ENCODE assay signal across 9 mouse cellular contexts in the genomic region with DNA sequence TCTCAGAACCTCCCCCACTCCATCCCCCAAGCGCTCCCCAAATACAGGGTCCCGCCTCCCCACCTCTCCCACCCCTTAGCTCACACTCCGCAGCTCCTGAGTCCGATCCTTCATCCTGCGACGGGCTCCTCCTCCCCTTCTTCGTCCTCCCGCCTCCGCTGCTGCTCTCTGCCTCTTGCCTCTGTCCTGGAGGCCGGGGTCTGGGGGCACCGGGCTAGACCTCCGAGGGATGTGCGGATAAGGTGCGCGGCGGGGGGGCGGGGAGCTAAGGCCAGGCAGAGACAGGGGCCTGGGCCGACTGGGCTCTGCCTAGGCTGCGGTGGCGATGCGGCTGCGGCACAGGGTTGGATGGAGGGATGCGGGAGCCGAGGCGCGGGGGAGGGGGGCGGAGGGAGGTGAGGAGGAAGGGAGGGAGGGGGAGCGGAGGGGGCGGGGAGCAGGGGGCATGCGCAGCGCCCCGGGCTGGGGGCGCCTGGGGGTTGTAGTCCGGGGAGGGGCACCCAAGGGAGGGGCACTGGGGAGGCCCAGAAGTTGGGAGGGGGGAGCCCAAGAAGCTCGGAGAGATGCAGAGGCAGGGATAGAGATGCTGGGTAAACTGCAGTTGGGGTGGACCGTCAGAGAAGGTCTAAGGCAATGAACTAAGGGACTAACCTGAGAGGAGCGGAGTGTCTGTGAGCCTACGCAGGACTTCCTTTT. TPM values are rescaled to one million over a fixed set of nuclear protein-coding genes. Genes with fewer than 3 reads are reported as not detected.
DNase-seq lines count a peak whose midpoint lies in the region; ATAC-seq lines count a peak whose summit lies in the region.
"Had no signal": no experiment of that assay in that cellular context is flagged by ENCODE, and none has a peak within 500 bp of the region (broad histone marks: within the 10 kb centered on the region; RNA-seq: fewer than 3 reads in every experiment).

A gene (plus strand): TSS at position 119 of the 696 bp plus-strand sequence.
A gene (minus strand): TSS at position 374 of the 696 bp plus-strand sequence.

- H3K9me3 ChIP-seq in midbrain, embryonic 11.5 days (ENCODE audit: control insufficient read depth, low read length) = no peaks in the 10 kb centered on the region

- peaks cover 11% of the 10 kb centered on the region for H3K4me1 ChIP-seq in midbrain, embryonic 11.5 days (ENCODE audit: control insufficient read depth, insufficient read depth, low read length)

- no peaks in the 10 kb centered on the region for H3K36me3 ChIP-seq in midbrain, embryonic 11.5 days (ENCODE audit: control insufficient read depth, insufficient read depth, low read length)

- WGBS in midbrain, embryonic 11.5 days = 2% methylated on average over 30 of the region's 38 CpGs

- H3K9ac ChIP-seq in midbrain, embryonic 11.5 days (ENCODE audit: low read length) = peak within 1 kb of the TSS; percentile 78

- DNase-seq in layer of hippocampus, adult 11-12 months (ENCODE audit: low spot score) = peak; percentile 58
- no peak for DNase-seq in layer of hippocampus, adult 9-10 months (ENCODE audit: low spot score)
- peak; percentile 91 to 96 for DNase-seq in cerebellum, postnatal 14 days
- DNase-seq in gastrocnemius, postnatal 25 days = peak; percentile 39
- peak in 1 of 2 experiments; percentile 54 for DNase-seq in layer of hippocampus, adult 8-10 months (ENCODE audit: low spot score in 2 of 2)
- DNase-seq in midbrain, embryonic 11.5 days (ENCODE audit: low spot score, missing footprints) = peak; percentile 96
- no peak for DNase-seq in natural killer cell, adult 2 months (ENCODE audit: low spot score in 2 of 2)
- no peak for DNase-seq in urinary bladder, postnatal 36 days (ENCODE audit: low spot score in 2 of 2)

- peak; percentile 92 for ATAC-seq in midbrain, embryonic 11.5 days (ENCODE audit: low FRiP score)

- H3K27ac ChIP-seq in midbrain, embryonic 11.5 days (ENCODE audit: low read depth, low read length) = peak within 1 kb of the TSS; percentile 27; the same call in 1 of the 2 replicates

- no peaks in the 10 kb centered on the region for H3K27me3 ChIP-seq in midbrain, embryonic 11.5 days (ENCODE audit: control insufficient read depth, insufficient read depth, low read length)

- H3K4me2 ChIP-seq in midbrain, embryonic 11.5 days = peak within 1 kb of the TSS; percentile 61

- H3K4me3 ChIP-seq in midbrain, embryonic 11.5 days (ENCODE audit: low read depth, low read length) = peak within 1 kb of the TSS; percentile 53
- H3K4me3 ChIP-seq: myocyte had no signal

RNA-seq across cellular contexts. Expression of the first gene that starts in this region (rescaled TPM):
- total RNA-seq in gastrocnemius, postnatal 25 days (2021) = 10 to 100 TPM; 46.4 to 47.2 TPM
- 10 to 100 TPM; 61.0 to 86.0 (median 77.0) TPM for total RNA-seq in layer of hippocampus, adult 8-10 months (2022)
- 10.1 and 12.2 TPM in 2 replicates for polyA plus RNA-seq in midbrain, embryonic 11.5 days (2014; fragmentation: Nextera tagmentation; extraction: Ambion mirVana)

RNA-seq across cellular contexts. Expression of the second gene that starts in this region (rescaled TPM):
- total RNA-seq in gastrocnemius, postnatal 25 days (2021) = 1 to 10 TPM in 1 of 2 experiments, under 1 TPM in 1; 0.64 to 1.2 TPM
- total RNA-seq in layer of hippocampus, adult 8-10 months (2022) = 100 to 1,000 TPM; 344 to 361 (median 348) TPM
- polyA plus RNA-seq in midbrain, embryonic 11.5 days (2014; fragmentation: Nextera tagmentation; extraction: Ambion mirVana) = 6.9 and 8.4 TPM in 2 replicates

Comparison
In these comparisons a context has a peak if more than half of its experiments do, and no peak if none do; other contexts are left out.
1. RNA of the second gene that starts in this region (total RNA-seq): 344 to 361 TPM in layer of hippocampus, adult 8-10 months; 0.64 to 1.2 TPM in gastrocnemius, postnatal 25 days; every median in the first group is over 100 times any median in the second.
2. DNase-seq: peak in layer of hippocampus, adult 11-12 months (single experiment), cerebellum, postnatal 14 days (2 of 2), gastrocnemius, postnatal 25 days (single experiment) and midbrain, embryonic 11.5 days (single experiment); none in layer of hippocampus, adult 9-10 months (single experiment), natural killer cell, adult 2 months (0 of 2) and urinary bladder, postnatal 36 days (0 of 2).